Mouse (Mus musculus) forebrain, embryonic 10.5 days (tissue): ENCODE measurements around the gene Gm21149. TPM values are rescaled to one million over a fixed set of nuclear protein-coding genes. Genes with fewer than 3 reads are reported as not detected.
"Not testable (repeated sequence)": the region's sequence is repeated elsewhere in the genome, so short reads cannot be mapped to it uniquely, and the experiment has no call there.

Experiments
- DNase-seq: peaks from one replicate; pipeline ENCODE4 v3.0.0-alpha.2; 2017; ENCODE audit warnings: low spot score; ENCODE audit errors: extremely low spot score
- H3K27ac ChIP-seq: fragments of 300-500 bp; sonication (generic); 2 replicates; pipeline ENCODE4 v1.5.1; 2016; ENCODE audit warnings: mild to moderate bottlenecking
- H3K27me3 ChIP-seq: fragments of 300-500 bp; sonication (generic); 2 replicates; pipeline ENCODE4 v1.6.1; 2016; ENCODE audit warnings: mild to moderate bottlenecking; ENCODE audit not compliant: poor library complexity, severe bottlenecking
- H3K36me3 ChIP-seq: fragments of 300-500 bp; sonication (generic); replicated peaks from 2 replicates; pipeline ENCODE4 v1.6.1; 2016; ENCODE audit warnings: mild to moderate bottlenecking, moderate library complexity
- H3K4me1 ChIP-seq: fragments of 300-500 bp; sonication (generic); 2 replicates; pipeline ENCODE4 v1.6.1; 2016
- H3K4me3 ChIP-seq: fragments of 300-500 bp; sonication (generic); 2 replicates; pipeline ENCODE4 v1.5.1; 2016; ENCODE audit warnings: mild to moderate bottlenecking, moderate library complexity
- H3K9me3 ChIP-seq: fragments of 300-500 bp; sonication (generic); 2 replicates; pipeline ENCODE4 v1.6.1; 2016; ENCODE audit warnings: mild to moderate bottlenecking, moderate library complexity
- WGBS: fragments of 180-500 bp; shearing (Covaris S2); methylation state at CpG from one replicate; pipeline ENCODE4 v1.1.7; 2016; 5-methylcytosine and 5-hydroxymethylcytosine counted together
- polyA plus RNA-seq: library from polyadenylated mRNA; unstranded; fragments of >200 nt; fragmentation: Nextera tagmentation; extraction: Ambion mirVana; gene quantifications from 2 replicates; pipeline ENCODE4 v1.2.1, GENCODE M21; 2016

Gene Gm21149
- polyA plus RNA-seq: not detected in 2 replicates

DNA sequence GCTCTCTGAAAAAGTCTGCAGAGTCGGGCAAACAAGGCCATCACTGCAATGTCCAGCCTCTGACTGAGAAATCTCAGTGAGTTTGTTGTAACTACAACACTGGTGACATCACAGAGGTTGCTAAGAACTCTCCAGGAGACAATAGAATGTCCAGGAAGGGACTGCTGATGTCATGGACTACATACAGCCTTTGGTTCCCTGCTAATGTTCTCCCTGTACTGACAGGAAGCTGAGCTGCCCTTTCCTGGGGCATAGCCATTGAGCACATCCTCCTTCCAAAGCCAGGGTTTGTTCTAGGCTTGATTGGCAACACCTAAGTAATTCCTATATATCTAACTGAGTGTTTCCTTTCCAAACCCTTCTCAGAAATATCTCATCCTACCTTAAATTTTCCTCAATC lies at the start of gene Gm21149:
Gene Gm21149 (minus strand): TSS at position 101 of the 400 bp plus-strand sequence.
- WGBS: 78% methylated on average over 1 of the region's 1 CpGs
- H3K9me3 ChIP-seq: peaks cover 46% of the 10 kb centered on the region
- not testable (repeated sequence) for H3K36me3 ChIP-seq, H3K27me3 ChIP-seq, H3K27ac ChIP-seq, DNase-seq, H3K4me3 ChIP-seq, H3K4me1 ChIP-seq

DNA sequence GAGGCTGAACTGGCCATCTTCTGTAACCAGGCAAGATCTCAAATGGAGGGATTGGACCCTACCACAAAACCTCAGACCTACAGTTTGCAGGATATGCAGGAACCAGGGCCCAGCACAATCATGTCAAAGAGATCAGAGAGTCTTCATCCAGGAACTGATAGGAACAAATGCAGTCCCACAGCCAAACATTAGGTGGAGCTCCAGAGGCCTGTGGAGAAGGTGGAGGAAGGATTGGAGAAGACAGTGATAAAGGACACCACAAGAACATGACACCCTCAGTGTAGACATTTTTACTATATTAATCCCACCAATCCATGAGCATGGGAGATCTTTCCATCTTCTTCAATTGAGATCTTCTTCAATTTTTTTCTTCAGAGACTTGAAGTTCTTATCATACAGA lies 46.1 kb upstream of the Gm21149 start:
- H3K27ac ChIP-seq, H3K4me3 ChIP-seq, H3K4me1 ChIP-seq, H3K36me3 ChIP-seq, H3K27me3 ChIP-seq, DNase-seq: not testable (repeated sequence)
- peaks cover 34% of the 10 kb centered on the region for H3K9me3 ChIP-seq

DNA sequence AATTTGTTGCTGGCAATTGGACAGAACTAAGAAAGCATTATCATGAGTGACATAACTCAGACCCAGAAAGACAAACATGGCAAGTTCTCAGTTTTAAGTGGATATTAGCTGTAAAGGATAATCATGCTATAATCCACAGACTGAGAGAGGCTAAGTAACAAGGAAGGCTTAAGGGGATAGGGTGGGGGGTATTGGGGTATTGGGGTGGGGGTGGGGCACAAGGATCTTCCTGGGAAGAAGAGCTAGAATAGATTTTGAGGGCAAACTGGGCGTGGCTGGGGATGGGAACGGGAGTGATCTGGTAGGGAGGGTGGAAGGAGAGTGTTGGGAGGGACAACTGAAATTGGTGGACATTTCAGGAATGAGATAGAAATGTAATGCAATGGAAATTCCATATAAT lies 45.7 kb upstream of the Gm21149 start:
- not testable (repeated sequence) for H3K4me3 ChIP-seq, H3K27me3 ChIP-seq, H3K4me1 ChIP-seq, DNase-seq, H3K27ac ChIP-seq, H3K36me3 ChIP-seq
- H3K9me3 ChIP-seq: peaks cover 32% of the 10 kb centered on the region
- WGBS: 36% methylated on average over 2 of the region's 2 CpGs

- not testable (repeated sequence) for H3K4me1 ChIP-seq, H3K27ac ChIP-seq, H3K27me3 ChIP-seq, DNase-seq, H3K4me3 ChIP-seq, H3K36me3 ChIP-seq
- WGBS: 21% methylated on average over 5 of the region's 5 CpGs
- H3K9me3 ChIP-seq: peaks cover 18% of the 10 kb centered on the region
These were observed 44.1 kb upstream of the Gm21149 start for GRCm38 (mm10) chr5:15520418-15520817.

- H3K27ac ChIP-seq, DNase-seq, H3K36me3 ChIP-seq, H3K4me3 ChIP-seq, H3K4me1 ChIP-seq, H3K27me3 ChIP-seq: not testable (repeated sequence)
- peaks cover 37% of the 10 kb centered on the region for H3K9me3 ChIP-seq
- 78% methylated on average over 2 of the region's 2 CpGs for WGBS
These were observed 40.8 kb upstream of the Gm21149 start for GRCm38 (mm10) chr5:15517150-15517549.

DNA sequence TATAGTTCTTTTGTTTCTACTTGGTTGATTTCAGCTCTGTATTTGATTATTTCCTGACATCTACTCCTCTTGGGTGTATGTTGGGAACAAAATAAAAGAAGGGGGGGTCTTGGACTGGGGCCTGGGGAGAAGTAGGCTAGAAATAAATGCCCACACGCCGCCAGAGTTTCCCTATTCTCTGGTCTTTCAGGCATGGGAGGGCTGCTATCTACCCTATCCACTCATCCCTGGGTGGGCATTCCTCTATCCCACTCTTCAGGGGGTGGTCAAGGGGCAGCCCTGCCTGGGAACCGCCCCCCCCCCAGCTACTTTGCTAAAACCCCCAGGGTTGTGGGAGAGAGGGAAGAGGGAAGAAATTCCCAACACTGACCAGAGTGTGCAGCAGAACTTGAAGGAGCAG lies 35.9 kb upstream of the Gm21149 start:
- H3K9me3 ChIP-seq: peaks cover 55% of the 10 kb centered on the region
- H3K36me3 ChIP-seq, H3K4me1 ChIP-seq, H3K27me3 ChIP-seq, H3K27ac ChIP-seq, H3K4me3 ChIP-seq, DNase-seq: not testable (repeated sequence)
- 71% methylated on average over 3 of the region's 3 CpGs for WGBS

DNA sequence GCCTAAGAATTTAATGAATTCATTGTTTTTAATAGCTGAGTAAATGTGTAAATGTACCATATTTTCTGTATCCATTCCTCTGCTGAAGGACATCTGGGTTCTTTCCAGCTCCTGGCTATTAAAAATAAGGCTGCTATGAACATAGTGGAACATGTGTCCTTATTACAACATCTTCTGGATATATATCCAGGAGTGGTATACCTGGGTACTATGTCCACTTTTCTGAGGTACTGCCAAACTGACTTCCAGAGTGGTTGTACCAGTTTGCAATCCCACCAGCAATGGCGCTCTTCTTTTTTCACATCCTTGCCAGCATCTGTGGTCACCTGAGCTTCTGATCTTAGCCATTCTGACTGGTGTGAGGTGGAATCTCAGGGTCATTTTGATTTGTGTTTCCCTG lies 33.6 kb upstream of the Gm21149 start:
- H3K36me3 ChIP-seq, H3K27ac ChIP-seq, H3K4me3 ChIP-seq, H3K4me1 ChIP-seq, H3K27me3 ChIP-seq, DNase-seq: not testable (repeated sequence)
- peaks cover 68% of the 10 kb centered on the region for H3K9me3 ChIP-seq
- 81% methylated on average over 1 of the region's 1 CpGs for WGBS

- 73% methylated on average over 6 of the region's 6 CpGs for WGBS
- H3K9me3 ChIP-seq: peaks cover 69% of the 10 kb centered on the region
- not testable (repeated sequence) for DNase-seq, H3K4me3 ChIP-seq, H3K4me1 ChIP-seq, H3K27ac ChIP-seq, H3K36me3 ChIP-seq, H3K27me3 ChIP-seq
These were observed 32.4 kb upstream of the Gm21149 start for GRCm38 (mm10) chr5:15508460-15509451.

GRCm38 (mm10) chr5:15507757-15508459 lies 31.6 kb upstream of the Gm21149 start:
- H3K27ac ChIP-seq, H3K27me3 ChIP-seq, H3K36me3 ChIP-seq, H3K4me1 ChIP-seq, H3K4me3 ChIP-seq: not testable (repeated sequence)
- 65% methylated on average over 6 of the region's 6 CpGs for WGBS
- peaks cover 69% of the 10 kb centered on the region for H3K9me3 ChIP-seq
- peak; percentile 18 for DNase-seq

- Histone ChIP-seq H3K4me3 (no peak overlapping the region), H3K27me3 (no peaks in the 10 kb centered on the region), H3K36me3 (no peaks in the 10 kb centered on the region), H3K27ac (no peak overlapping the region), H3K4me1 (no peaks in the 10 kb centered on the region), H3K9me3 (peaks cover 70% of the 10 kb centered on the region)
- 77% methylated on average over 3 of the region's 3 CpGs for WGBS
- no peak for DNase-seq
These were observed 30.9 kb upstream of the Gm21149 start for GRCm38 (mm10) chr5:15507309-15507619.

DNA sequence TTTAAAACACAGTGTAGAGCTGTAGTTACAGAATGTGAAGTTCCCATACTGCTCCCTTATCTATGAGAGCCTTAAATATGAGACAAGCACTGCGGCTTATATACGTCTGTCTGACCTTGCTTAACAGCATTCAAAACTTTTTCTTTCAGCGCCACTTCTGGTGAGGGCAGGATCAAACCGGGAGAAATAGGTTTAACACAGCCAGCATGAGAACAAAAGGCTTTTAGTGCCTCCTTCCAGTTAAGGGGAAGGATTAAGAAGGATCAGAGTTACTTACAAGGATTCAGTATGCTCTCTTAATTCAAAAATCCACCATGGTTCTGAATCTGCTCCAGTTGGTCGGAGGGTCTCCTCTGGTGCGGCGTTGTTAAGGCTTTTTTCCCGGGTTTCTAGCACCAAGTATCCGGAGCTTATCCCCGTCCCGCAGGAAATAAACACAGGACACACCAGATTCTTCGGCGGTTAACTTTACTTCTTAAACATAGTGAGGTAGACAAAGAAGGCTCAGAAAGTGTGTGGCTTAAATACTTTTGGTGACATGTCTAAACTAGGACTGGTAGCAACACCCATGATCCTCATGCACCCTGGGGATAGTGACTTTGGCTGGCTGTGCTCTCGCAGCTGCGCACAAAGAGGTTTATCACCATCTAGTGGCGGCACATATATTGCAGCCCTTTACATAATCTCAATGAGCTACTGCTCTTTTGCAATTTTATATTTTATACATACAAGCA lies 30.4 kb upstream of the Gm21149 start:
- Histone ChIP-seq H3K4me3 (peak overlapping the region; percentile 30; the same call in 1 of the 2 replicates), H3K27me3 (no peaks in the 10 kb centered on the region), H3K36me3 (no peaks in the 10 kb centered on the region), H3K27ac (no peak overlapping the region), H3K9me3 (peaks cover 69% of the 10 kb centered on the region), H3K4me1 (no peaks in the 10 kb centered on the region)
- DNase-seq: peak; percentile 60
- WGBS: 47% methylated on average over 16 of the region's 16 CpGs

GRCm38 (mm10) chr5:15498774-15499400 lies 22.6 kb upstream of the Gm21149 start:
- not testable (repeated sequence) for H3K4me3 ChIP-seq, H3K36me3 ChIP-seq, H3K4me1 ChIP-seq, H3K27me3 ChIP-seq, H3K27ac ChIP-seq, DNase-seq
- WGBS: 37% methylated on average over 5 of the region's 5 CpGs
- peaks cover 73% of the 10 kb centered on the region for H3K9me3 ChIP-seq
